Mouse (Mus musculus) T-helper 1 cell (primary cell): ENCODE measurements around the gene Rabep2.

ENCODE experiments used
- in situ Hi-C: fragments of 300-600 bp; cut with MboI, MseI; formaldehyde crosslinking; loops from one replicate; pipeline ENCODE4 v1.15.1; 2025; ENCODE audit warnings: high pct_unique_total_duplicates

The Rabep2 gene

GRCm38 (mm10) chr7:126430167-126430566, 1.6 kb downstream of the Rabep2 start:
- in situ Hi-C loops: no loop called here

GRCm38 (mm10) chr7:126434726-126435125, 6.2 kb downstream of the Rabep2 start:
- in situ Hi-C loops: no loop called here

GRCm38 (mm10) chr7:126435801-126436200, 7.2 kb downstream of the Rabep2 start:
- in situ Hi-C loops: no loop called here

- in situ Hi-C loops: no loop called here
These were observed 8.3 kb downstream of the Rabep2 start for GRCm38 (mm10) chr7:126436851-126437250.

GRCm38 (mm10) chr7:126440134-126440533, 11.6 kb downstream of the Rabep2 start:
- in situ Hi-C loops: no loop called here

- in situ Hi-C loops: no loop called here
These were observed 15.4 kb downstream of the Rabep2 start for GRCm38 (mm10) chr7:126443997-126444396.

GRCm38 (mm10) chr7:126444536-126444935, 16.0 kb downstream of the Rabep2 start:
- in situ Hi-C loops: no loop called here

GRCm38 (mm10) chr7:126445104-126445815, 16.7 kb downstream of the Rabep2 start:
- in situ Hi-C loops: loop anchor here (5.0 kb wide), 1 partner anchor 67 kb away; no protein-coding TSS in a partner anchor

GRCm38 (mm10) chr7:126446217-126446616, 17.7 kb downstream of the Rabep2 start:
- in situ Hi-C loops: loop anchor here (5.0 kb wide), 1 partner anchor 66 kb away; no protein-coding TSS in a partner anchor

GRCm38 (mm10) chr7:126448481-126448880, 19.9 kb downstream of the Rabep2 start:
- in situ Hi-C loops: loop anchor here (5.0 kb wide), 1 partner anchor 64 kb away; no protein-coding TSS in a partner anchor

GRCm38 (mm10) chr7:126449991-126450390, 21.4 kb downstream of the Rabep2 start:
- in situ Hi-C loops: loop anchor here (5.0 kb wide), 1 partner anchor 62 kb away; no protein-coding TSS in a partner anchor

GRCm38 (mm10) chr7:126450641-126451040, 22.1 kb downstream of the Rabep2 start:
- in situ Hi-C loops: no loop called here

GRCm38 (mm10) chr7:126452244-126452643, 23.7 kb downstream of the Rabep2 start:
- in situ Hi-C loops: no loop called here

GRCm38 (mm10) chr7:126453861-126454260, 25.3 kb downstream of the Rabep2 start:
- in situ Hi-C loops: no loop called here

- in situ Hi-C loops: no loop called here
These were observed 26.7 kb downstream of the Rabep2 start for GRCm38 (mm10) chr7:126455242-126455641.

- in situ Hi-C loops: no loop called here
These were observed 28.1 kb downstream of the Rabep2 start for GRCm38 (mm10) chr7:126456382-126457266.

- in situ Hi-C loops: no loop called here
These were observed 29.7 kb downstream of the Rabep2 start for GRCm38 (mm10) chr7:126458225-126458624.

- in situ Hi-C loops: no loop called here
These were observed 30.5 kb downstream of the Rabep2 start for GRCm38 (mm10) chr7:126458844-126459618.

- in situ Hi-C loops: no loop called here
These were observed 32.3 kb downstream of the Rabep2 start for GRCm38 (mm10) chr7:126460623-126461399.

GRCm38 (mm10) chr7:126461626-126462025, 33.1 kb downstream of the Rabep2 start:
- in situ Hi-C loops: no loop called here

GRCm38 (mm10) chr7:126463004-126463403, 34.4 kb downstream of the Rabep2 start, which contains the start of gene Atp2a1:
Gene Atp2a1 (minus strand): TSS chr7:126463108.
- in situ Hi-C loops: no loop called here
